Mouse (Mus musculus) kidney, adult 2 months (tissue): ENCODE results near the gene Eci2. TPM values are rescaled to one million over a fixed set of nuclear protein-coding genes. Genes with fewer than 3 reads are reported as not detected.
"Not testable (repeated sequence)": the region's sequence is repeated elsewhere in the genome, so short reads cannot be mapped to it uniquely, and the experiment has no call there.

Experiments
- DNase-seq: peaks from one replicate; pipeline ENCODE4 v3.0.0; 2021
- H3K27ac ChIP-seq: fragments of 200-500 bp; 2 replicates; pipeline ENCODE4 v1.5.1; 2012; ENCODE audit warnings: low read depth, low read length, control low read depth, inconsistent platforms; ENCODE audit not compliant: insufficient read depth
- H3K27me3 ChIP-seq: fragments of 200-500 bp; replicated peaks from 2 replicates; pipeline ENCODE4 v1.6.1; 2012; ENCODE audit warnings: mild to moderate bottlenecking, moderate library complexity, low read length, inconsistent platforms; ENCODE audit not compliant: control insufficient read depth, insufficient read depth
- H3K36me3 ChIP-seq: fragments of 200-500 bp; 2 replicates; pipeline ENCODE4 v1.6.1; 2012; ENCODE audit warnings: mild to moderate bottlenecking, moderate library complexity, low read length, inconsistent platforms; ENCODE audit not compliant: control insufficient read depth, insufficient read depth
- H3K4me1 ChIP-seq: fragments of 200-500 bp; 2 replicates; pipeline ENCODE4 v1.6.1; 2011; ENCODE audit warnings: low read length; ENCODE audit not compliant: control insufficient read depth, insufficient read depth
- H3K4me3 ChIP-seq: fragments of 200-500 bp; 2 replicates; pipeline ENCODE4 v1.5.1; 2011; ENCODE audit warnings: mild to moderate bottlenecking, low read depth, low read length, control low read depth; ENCODE audit not compliant: insufficient read depth
- CTCF ChIP-seq: fragments of 200-500 bp; conservative IDR thresholded peaks from 2 replicates; pipeline ENCODE4 v1.5.1; 2011; ENCODE audit warnings: low read depth, mild to moderate bottlenecking, control low read depth, low read length, moderate library complexity, mixed read lengths; ENCODE audit not compliant: insufficient read depth, insufficient read length
- POLR2A ChIP-seq: fragments of 200-500 bp; IDR thresholded peaks from one replicate; pipeline ENCODE4 v1.6.1; 2011; ENCODE audit warnings: low read depth, low read length, control low read depth
- WGBS: fragments of 180-500 bp; shearing (Covaris S2); methylation state at CpG from one replicate; pipeline ENCODE4 v1.1.7; 2018; 5-methylcytosine and 5-hydroxymethylcytosine counted together
- polyA plus RNA-seq: library from polyadenylated mRNA; depleted of rRNA; stranded (reverse); fragments of >200 nt; gene quantifications from 2 replicates; pipeline ENCODE4 v1.2.3, GENCODE M21; 2012

Eci2 gene
- polyA plus RNA-seq, 1 experiment = 82.5 TPM

GRCm38 (mm10) chr13:34964866-34965265 is 62.0 kb downstream of the Eci2 start:
- TF ChIP-seq POLR2A (no peak), CTCF (no peak)
- H3K4me1 ChIP-seq = peaks cover 7% of the 10 kb centered on the region; the same call in 1 of the 2 replicates
- peak; percentile 69 for DNase-seq
- 11% methylated on average over 5 of the region's 5 CpGs for WGBS
- peak overlapping the region; percentile 92 for H3K27ac ChIP-seq
- no peaks in the 10 kb centered on the region for H3K36me3 ChIP-seq
- no peaks in the 10 kb centered on the region for H3K27me3 ChIP-seq
- H3K4me3 ChIP-seq = peak overlapping the region; percentile 27

- peak overlapping the region; percentile 27 for H3K4me3 ChIP-seq
- no peak for TF ChIP-seq CTCF
- no peak for TF ChIP-seq POLR2A
- peaks cover 7% of the 10 kb centered on the region; the same call in 1 of the 2 replicates for H3K4me1 ChIP-seq
- H3K36me3 ChIP-seq = no peaks in the 10 kb centered on the region
- no peaks in the 10 kb centered on the region for H3K27me3 ChIP-seq
- H3K27ac ChIP-seq = peak overlapping the region; percentile 92
- no peak for DNase-seq
- 5% methylated on average over 14 of the region's 14 CpGs for WGBS
Measured at GRCm38 (mm10) chr13:34964419-34964818, 62.5 kb downstream of the Eci2 start.

- TF ChIP-seq CTCF (no peak), POLR2A (peak; percentile 11)
- H3K27ac ChIP-seq = peak within 1 kb of the TSS; percentile 92
- DNase-seq = peak; percentile 96
- no peaks in the 10 kb centered on the region for H3K36me3 ChIP-seq
- peak within 1 kb of the TSS; percentile 43 for H3K4me3 ChIP-seq
- no peaks in the 10 kb centered on the region for H3K27me3 ChIP-seq
- peaks cover 7% of the 10 kb centered on the region; the same call in 1 of the 2 replicates for H3K4me1 ChIP-seq
- 5% methylated on average over 32 of the region's 32 CpGs for WGBS
Measured at GRCm38 (mm10) chr13:34963511-34964397, 63.1 kb downstream of the Eci2 start, which contains the start of gene Eci3. Eci3 (minus strand) TSS chr13:34963810.

- 73% methylated on average over 4 of the region's 4 CpGs for WGBS
- peak; percentile 87 for DNase-seq
Measured at GRCm38 (mm10) chr13:34960996-34961770, 65.7 kb downstream of the Eci2 start.

GRCm38 (mm10) chr13:34958158-34958557 is 68.7 kb downstream of the Eci2 start:
- 54% methylated on average over 3 of the region's 3 CpGs for WGBS
- not testable (repeated sequence) for H3K4me3 ChIP-seq, H3K27ac ChIP-seq, H3K4me1 ChIP-seq, H3K27me3 ChIP-seq, H3K36me3 ChIP-seq
- peak; percentile 32 for DNase-seq

More at GRCm38 (mm10) chr13:34960996-34961770, 65.7 kb downstream of the Eci2 start:
- no peaks in the 10 kb centered on the region for H3K27me3 ChIP-seq
- H3K36me3 ChIP-seq = no peaks in the 10 kb centered on the region; the same call in 1 of the 2 replicates
- TF ChIP-seq CTCF (no peak), POLR2A (no peak)
- peaks cover 7% of the 10 kb centered on the region; the same call in 1 of the 2 replicates for H3K4me1 ChIP-seq
- H3K4me3 ChIP-seq = no peak overlapping the region
- H3K27ac ChIP-seq = peak overlapping the region; percentile 9; the same call in 1 of the 2 replicates

GRCm38 (mm10) chr13:34956901-34957300 is 70.0 kb downstream of the Eci2 start:
- WGBS = 93% methylated on average over 4 of the region's 4 CpGs
- DNase-seq = no peak

GRCm38 (mm10) chr13:34951437-34951836 is 75.5 kb downstream of the Eci2 start:
- H3K27ac ChIP-seq, H3K4me3 ChIP-seq, H3K27me3 ChIP-seq, DNase-seq, H3K36me3 ChIP-seq, H3K4me1 ChIP-seq: not testable (repeated sequence)
- WGBS = 93% methylated on average over 2 of the region's 2 CpGs

More at GRCm38 (mm10) chr13:34956901-34957300, 70.0 kb downstream of the Eci2 start:
- TF ChIP-seq CTCF (no peak), POLR2A (no peak)
- Histone ChIP-seq H3K27ac (no peak overlapping the region), H3K4me3 (no peak overlapping the region), H3K36me3 (no peaks in the 10 kb centered on the region; the same call in 1 of the 2 replicates), H3K27me3 (no peaks in the 10 kb centered on the region), H3K4me1 (peaks cover 2% of the 10 kb centered on the region; the same call in 1 of the 2 replicates)
